Mouse (Mus musculus): Measurements from ENCODE around the gene Smoc1.

GRCm38 (mm10) chr12:81131114-81131513 lies 104.5 kb downstream of the Smoc1 start:
- TF ChIP-seq CTCF (IDR thresholded peaks at IDR 0.05; ENCODE audit: low read depth) (no peak), EP300 (IDR thresholded peaks at IDR 0.05; ENCODE audit: low read depth) (no peak)
